Mouse (Mus musculus): ENCODE results near the gene Col25a1.

The Col25a1 gene

DNA sequence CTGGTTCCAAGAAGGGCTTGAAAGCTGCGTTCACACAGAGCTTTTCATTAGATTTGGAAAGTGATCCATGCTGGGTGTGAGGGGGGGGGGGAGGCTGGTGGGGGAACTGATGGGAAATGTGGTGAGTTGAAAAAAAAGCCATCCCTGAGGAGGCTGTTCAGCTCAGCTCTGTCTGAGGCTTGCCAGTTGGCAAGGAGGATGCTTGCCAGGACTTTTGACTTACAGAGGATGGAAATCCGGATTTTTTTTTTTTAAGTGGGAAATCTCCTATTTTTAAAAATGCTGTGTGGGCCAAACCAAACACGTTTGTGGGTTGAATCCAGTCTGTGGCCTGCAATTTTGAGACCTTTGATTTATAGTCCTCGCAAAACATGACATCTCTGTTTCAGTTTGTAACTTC lies 35.6 kb downstream of the Col25a1 start:
- no peak for DNase-seq

DNA sequence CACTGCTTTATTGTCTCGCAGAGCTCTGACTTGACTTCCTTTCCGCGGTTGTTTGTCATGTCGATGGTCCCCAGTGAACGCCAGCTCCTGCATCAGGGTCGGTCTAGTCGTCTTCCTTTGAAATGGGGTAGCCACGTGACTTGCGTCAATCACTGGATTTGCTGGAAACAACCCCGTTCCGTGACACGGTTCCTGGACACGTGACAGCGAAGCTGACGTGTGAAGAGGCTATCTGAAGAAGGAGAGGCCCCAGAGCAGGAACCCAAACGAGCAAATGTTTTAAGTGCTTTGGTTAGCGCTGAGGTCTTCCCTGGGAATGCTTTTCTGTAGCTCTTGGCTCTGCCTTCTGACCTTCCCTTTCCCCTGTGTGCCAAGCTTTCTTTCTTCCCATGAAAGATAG lies 41.5 kb downstream of the Col25a1 start:
- no peak for DNase-seq

DNA sequence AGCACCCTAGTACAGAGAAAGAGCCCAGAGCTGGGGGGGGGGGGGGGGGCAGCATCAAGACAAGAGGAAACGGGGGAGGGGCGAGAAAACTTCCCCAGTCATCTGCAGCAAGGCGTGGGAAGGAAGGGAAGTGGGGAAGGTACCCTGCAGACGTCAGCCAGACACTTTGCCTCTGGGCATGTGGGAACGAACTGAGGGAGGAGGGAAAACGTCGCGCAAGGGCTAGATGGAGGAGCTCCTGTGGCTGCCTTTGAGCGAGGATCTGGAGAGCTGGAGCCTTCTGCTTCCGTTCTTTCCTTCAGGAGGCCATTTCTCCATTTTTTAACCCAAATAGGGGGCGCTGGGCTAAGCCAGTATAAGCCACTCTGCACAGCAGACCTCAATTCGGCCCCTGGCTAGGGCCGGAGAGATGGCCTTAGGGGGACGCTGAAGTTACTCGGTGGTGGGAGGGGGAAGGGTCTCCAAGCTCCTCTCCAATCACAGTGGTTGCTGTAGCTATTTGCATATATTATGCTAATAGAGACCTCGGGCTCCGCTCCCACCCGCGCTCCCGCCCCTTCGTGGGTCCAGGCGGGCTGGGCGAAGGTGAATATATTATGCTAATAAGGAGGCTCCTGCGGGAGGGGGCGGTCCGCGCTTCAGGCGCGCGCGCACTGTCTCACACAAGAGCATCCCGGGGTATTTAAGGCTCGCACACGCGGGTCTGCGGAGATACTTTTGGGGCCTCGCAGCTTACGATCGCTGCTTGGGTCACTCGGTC lies 49.1 kb downstream of the Col25a1 start:
- DNase-seq, result no peak

DNA sequence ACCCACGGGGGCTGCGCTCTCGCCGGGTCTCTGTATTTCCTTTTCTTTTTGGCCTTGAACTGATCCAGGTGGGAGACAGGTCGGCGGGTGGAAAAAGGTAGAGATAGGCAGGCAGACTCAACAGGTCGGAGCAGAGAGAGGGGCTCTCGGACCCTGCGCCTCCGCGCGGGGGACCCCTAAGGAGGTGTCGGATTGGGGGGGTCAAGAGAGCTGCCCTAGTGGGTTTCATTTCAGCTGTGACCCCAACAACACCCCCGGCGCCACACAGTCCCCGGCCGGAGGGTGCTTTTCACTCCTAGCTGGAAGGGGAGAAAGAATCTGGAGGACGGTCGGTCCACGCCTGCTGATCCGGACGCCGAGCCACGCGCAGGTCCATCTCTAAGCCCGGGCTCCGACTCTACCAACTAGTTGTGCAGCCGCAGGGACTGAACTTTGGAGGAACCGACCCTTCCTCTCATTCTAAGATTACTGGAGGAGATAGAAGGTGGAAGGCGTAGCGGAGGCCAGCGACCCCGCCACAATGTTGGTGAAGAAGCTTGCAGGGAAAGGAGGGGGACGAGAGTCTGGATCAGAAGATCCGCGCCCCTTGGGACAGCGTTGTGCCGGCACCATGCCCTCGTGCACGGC lies 49.8 kb downstream of the Col25a1 start:
- DNase-seq, result no peak

DNA sequence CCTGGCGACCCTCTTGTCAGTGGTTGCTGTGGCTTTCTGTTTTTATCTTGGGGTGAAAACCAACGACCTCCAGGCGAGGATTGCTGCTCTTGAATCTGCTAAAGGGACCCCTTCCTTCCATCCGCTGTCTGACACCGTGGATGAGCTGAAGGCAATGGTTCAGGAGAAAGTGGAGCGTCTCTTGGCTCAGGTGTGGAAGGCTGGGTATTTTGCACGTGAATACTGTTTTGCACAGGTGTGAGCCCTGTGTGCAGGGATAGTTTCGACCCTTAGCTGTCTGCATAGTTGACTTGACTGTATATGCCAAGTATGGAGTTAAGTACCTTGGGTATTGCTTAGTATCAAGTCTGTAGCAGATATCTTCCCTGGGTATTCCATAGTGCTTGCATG lies 50.3 kb downstream of the Col25a1 start:
- no peak for DNase-seq

DNA sequence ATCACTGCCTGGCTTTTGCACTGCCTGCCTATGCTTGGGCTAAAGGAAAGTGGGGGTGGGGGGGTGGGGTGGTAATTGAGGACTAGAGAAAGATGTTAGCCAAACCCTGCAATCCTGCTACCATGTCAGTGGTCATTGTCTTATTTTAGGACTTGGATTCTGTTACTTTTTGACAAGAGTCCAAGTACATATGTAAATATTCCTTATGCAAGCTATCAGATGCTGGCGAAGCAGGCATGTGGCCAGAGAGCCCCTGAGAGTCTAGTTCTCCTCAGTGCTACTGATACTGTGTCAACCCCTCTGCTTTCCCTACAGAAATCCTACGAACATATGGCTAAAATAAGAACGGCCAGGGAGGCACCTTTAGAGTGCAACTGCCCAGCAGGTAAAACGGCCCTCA lies 51.1 kb downstream of the Col25a1 start:
- DNase-seq, result no peak

DNA sequence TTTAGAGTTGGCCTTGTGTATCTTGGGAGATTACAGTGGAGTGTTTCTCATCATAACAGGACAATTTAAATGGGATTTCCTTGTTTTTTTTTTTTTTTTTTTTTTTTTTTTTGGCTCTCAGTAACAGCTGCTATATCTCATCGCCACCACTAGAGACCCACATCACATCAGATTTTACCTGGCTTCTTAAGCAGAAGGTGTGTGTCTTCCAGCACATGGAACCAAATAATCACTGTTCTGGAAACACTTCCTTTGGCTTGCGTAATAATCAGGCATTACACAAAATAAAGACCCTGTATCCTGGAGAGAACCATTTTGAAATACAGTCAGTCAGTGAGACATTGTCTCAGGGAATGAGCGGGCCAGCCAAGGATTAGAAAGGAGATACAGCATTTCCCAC lies 53.8 kb downstream of the Col25a1 start:
- no peak for DNase-seq

DNA sequence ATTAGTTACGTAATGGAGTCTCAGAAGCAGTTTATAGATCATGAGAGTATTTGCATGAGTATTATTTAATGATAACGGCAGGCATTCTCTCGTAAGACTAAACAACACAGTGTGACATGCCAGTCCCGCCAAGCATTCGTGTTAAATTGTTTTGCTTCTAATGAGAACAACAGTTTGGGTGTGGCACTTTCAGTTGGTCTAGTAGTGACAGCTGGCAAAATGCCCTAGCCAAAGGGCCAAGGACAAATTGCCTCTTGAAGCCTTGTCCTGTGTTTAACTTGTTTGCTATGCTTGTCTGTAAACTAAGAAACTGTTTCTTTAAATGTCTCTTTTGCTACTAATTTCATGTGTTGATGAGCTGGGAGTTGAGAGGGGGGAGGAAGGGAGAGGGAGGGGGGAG lies 56.3 kb downstream of the Col25a1 start:
- DNase-seq, result no peak

DNA sequence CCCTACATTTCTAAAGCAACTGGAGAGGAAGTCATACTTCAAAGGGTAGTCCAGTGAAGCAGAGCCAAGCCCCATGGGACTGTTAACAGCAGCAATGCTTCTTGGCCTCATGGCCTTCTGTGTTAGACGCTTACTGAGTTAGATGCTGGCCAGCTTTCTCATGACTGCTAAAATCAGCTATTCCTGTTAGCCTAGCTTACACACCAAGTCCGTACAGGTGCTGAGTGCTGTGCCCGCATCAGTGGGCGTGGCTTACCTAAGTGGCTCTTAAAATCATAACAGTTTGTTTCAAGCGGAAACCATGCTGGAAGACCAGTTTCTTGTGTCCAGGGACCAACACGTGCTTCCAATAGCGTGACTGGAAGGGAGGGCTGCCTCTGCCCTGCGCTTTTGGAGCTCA lies 62.1 kb downstream of the Col25a1 start:
- no peak for DNase-seq

DNA sequence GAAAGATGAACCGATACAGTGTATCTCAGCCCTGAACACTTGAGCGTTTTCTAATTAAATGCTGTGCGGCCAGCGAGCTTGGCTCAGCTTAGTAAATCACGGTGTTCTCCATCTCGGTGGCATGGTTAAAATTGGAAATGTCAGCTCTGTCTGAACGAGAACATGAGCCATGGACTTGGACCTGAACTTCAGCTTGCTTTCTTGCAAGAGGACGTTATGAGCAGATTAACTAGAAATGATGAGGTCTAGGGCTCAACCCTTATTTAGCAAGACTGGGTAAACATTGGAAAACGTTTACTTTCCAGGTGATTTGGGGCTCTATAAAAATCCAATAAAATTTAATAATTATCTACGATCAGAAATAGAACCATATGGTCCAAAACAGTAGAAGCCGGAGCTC lies 83.3 kb downstream of the Col25a1 start:
- DNase-seq, result no peak

DNA sequence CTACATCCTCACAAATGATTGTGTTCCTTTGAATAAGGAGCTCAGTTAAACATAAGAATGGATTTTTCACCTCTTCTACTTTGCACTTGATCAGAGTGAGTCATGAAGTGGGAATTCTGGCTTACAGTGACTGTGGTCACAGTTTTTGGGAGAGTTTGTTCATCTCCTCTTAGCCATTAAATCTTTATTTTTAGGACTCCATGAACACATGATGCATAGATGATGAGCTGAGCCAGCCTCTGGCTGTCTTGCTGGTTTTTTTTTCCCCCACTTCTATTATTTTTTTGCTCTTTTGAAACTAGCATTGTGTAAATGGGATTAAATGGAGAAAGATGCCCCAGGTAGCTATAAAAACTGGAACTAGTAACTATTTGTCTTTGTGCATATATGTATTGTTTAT lies 84.8 kb downstream of the Col25a1 start:
- DNase-seq, result no peak

DNA sequence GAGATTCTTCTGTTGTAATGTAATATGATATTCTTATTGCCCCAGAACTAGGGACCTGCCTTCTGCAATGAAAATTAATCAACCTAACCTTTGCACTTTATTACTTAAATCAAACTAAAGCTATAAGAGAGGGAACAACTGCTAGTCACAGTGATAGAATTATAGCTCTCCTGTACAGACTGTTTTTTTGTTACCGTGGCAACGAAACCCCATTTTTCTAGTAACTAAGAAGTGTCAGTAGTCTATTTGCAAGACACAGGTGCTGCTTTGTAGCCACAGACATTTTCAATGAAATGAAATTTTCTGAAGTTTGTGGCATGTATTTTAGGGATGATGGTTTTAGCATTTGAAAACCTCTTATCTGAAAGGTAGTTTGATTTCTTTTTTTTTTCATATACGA lies 85.3 kb downstream of the Col25a1 start:
- no peak for DNase-seq

DNA sequence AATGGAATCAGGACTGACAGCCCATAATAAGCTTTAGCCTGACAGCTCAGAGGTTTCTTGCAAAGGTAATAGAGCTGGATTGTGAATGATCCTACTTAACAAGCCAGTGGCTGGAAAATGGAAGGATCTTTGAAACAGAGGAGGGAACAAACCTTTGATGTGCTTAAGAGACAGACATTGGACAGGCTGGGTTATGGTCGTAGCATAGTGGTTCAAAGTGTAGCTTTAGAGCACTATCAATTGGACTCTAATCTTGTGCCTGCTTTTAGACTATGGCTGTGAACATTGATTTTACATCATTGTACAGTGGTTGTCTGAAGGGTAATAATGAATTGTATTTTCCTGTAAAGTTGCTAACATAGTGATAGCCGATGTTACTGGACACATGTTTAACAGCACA lies 86.4 kb downstream of the Col25a1 start:
- no peak for DNase-seq

DNA sequence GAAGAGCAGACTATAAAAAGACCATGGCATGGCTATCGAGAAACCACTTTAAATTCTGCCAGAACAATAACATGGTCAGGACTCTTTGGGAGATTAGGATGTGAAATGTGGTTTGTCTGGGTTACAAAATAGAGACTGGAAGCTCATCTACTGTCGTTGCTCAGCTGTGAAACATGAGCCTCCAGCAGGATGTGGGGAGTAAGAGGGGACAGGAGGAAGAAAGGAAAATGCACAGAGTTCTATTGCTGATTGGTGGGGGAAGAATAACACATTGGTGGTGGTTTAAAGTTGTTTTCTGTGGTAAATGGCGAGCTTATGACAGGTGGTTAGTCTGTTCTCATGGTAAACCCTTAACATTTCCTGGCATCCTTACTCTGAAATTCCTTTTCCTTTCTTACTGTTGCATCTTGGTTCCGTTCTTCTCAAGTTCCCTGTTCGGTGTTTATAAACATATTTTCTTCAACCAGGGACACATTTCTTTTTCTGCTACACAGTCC lies 87.0 kb downstream of the Col25a1 start:
- no peak for DNase-seq

DNA sequence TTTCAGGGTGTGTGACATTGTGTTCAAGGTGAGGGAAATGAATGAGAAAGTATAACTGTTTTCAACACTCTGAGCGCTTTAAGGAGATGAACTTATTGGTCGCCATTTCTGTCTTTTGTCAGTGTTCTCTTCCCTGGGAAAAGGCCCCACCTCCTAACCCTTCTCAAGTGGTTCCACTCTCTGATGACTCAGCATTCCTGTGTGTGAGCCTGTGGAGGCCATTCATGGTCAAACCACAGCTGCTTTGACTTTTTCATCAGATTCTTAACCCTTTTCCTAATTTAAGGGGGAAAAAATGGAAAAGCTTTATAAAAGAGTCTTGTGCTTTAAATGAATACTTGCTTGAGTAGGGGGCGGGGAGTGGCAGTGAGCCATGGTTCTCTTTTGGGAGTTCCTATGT lies 89.5 kb downstream of the Col25a1 start:
- no peak for DNase-seq

DNA sequence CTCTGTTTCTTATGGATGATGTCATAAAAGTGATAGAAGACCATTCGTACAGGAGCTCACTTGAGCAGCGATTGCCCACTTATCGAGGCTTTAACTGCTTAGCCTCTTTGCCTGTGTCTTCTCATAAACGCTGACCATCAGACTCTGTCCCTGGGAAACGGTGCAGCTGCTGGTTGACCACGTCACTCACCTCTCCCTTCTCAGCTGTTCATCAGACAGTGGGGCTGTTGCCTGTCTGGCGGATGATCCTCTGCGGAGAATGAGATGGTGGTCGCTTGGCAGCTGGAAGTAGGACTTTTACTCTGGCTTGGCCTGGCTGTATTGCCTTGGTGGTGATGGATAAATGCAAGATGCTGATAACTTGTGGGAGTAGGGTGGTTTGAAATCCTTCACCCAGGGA lies 96.9 kb downstream of the Col25a1 start:
- DNase-seq, result no peak

DNA sequence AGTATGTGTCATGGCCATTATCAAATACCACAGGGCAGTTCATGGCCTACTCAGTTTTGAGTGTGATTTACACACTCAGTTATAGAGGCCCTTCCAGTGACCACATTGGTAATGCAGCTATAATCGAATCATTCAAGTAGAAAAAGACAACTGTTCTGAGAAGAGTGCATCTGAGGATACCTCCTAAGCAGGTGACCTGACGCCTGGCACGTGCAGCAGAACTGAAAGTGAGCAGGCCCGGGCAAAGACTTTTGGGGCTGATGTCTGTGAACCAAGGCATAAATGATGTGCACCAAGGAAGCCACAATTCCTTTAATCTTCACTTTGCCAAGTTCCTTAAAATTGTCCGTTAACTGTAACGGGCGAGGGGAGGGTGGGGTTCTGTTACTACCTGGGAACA lies 101.6 kb downstream of the Col25a1 start:
- DNase-seq, result no peak

DNA sequence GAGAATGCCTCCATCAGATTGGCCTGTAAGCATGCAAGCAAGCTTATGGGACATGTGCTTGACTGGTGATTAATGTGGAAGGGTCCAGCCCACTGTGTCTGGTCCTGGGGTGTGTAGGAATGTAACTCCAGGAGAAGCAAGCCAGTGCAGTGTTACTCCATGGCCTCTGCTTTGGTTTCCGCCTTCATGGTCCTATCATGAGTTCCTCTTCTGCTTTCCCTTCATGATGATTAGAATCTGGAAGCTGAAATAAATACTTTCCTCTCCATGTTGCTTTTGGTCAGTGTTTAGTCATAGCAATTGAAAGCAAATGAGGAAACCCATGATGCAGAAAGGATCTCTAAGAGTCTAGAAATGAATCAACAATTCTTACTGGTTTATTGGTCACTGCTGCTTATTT lies 103.9 kb downstream of the Col25a1 start:
- DNase-seq, result no peak

DNA sequence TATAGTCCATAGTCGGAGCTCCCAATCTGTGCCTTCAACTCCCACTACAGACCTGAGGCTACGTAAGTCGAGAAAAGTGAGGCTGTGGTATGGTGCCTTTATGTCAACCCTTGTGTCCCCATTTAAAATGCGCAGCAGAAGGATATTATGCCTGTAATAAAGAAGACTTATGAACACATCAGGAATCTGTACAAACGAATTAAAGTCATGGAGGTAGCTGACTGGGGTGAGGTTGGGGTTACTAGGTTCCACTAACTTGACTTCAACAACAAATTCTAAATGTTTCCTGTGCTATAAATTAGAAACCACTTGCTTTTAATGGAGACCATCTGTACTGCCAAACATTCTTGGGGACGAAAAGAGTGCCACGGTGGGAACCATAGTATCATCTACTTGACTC lies 104.8 kb downstream of the Col25a1 start:
- no peak for DNase-seq

DNA sequence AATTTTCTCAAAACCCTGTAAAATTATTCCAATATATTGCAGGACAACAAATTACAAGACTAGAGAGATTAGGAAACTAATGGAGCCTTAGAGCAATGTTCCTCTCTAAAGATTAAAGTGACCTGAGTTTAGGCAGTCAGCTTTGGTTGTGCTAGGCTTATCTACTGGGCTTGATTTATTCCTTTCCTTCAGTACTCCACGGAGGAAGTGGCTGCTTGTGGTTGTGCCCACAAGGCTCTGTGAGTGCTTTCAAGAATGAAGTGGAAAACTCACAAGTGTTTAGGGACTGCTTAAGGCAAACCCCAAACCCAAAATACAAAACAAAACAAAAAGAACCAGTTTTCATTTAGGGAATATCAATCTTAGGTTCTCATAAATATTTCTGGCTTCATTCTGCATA lies 106.6 kb downstream of the Col25a1 start:
- DNase-seq, result no peak

DNA sequence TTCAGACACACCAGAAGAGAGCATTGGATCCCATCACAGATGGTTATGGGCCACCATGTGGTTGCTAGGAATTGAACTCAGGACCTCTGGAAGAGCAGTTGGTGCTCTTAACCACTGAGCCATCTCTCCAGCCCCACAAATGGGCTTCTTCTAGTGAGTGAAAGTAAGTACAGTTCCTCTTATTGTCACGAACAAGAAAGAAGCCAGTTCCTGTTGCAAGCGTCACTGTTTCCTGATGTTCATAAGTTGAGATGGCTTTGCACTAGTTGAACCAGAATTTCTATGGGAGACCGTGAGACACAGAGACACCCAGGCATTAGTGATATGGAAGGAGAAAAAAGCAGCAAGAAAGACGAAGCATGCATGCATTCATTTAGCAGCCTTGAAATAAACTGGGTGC lies 110.6 kb downstream of the Col25a1 start:
- no peak for DNase-seq

DNA sequence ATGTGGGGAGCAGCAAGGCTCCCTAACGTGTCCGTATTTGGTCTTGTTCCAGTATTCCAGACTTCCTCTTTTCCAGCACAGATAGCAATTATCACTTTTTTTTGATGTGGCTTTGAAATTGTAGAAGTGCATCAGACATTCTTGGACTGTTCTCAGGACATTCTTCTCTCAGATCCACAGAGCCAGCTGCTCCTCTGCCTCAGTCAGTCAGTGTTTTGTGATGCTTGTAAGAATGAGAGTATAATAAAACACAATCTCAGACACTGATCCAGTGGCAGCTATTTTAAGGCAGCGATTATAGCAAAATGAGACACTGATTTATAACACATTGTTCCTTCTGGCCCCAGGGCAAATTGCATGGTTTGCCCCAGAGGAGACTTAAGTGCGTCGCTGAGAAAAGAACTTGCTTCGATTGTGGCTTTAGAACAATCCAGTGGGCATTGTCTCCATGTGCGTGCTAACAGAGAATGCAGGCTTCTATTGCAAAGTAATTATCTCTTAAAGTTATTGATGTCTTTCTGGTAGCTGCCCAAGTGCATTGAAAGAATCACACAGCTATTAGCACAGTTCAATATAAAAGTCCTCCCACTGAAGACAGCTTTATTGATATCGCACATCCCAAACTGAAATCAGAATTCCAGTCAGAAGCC lies 111.5 kb downstream of the Col25a1 start:
- DNase-seq, result no peak

DNA sequence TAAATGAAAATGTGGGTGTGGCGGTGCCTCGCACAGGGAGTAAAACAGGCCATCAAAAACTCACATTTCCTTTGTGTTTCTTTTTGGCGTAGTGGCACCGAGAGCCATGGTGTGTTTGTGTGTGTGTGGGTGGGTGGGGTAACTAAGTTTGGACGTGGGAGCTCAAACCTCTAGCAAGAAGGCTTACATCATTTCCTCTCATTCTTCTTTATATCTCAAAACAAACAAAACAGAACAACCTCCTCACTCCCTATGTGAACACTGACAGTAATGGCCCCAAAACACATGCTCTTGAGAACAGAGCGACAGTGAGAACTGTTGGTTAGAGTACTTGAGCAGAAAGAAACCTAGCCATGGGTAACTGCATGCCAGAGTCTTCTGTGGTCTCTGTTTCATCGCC lies 121.1 kb downstream of the Col25a1 start:
- DNase-seq, result no peak

DNA sequence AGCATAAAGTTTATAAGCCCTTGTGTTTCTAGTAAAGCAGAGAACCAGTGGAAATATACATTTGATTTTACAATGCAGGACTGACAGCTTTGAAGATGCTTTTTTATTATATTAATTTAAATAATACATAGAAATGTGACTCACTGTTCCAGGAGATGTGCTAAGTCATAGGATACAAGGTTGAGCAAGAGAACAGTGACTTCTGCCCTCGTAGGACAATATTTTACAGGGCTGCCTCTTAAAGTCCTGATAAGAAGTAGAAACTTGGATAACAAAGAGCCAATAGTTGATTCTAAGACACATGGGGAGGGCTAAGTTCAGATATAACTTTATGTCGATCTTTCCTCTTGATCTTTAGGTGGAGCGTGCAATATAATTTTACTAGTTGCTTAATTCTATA lies 124.8 kb downstream of the Col25a1 start:
- no peak for DNase-seq

Data from cerebellum, adult 11 months (tissue).